Mouse (Mus musculus): ENCODE measurements at regions not wholly inside any gene's neighbourhood (a gene's known extent, or its start where the extent isn't known, plus 50 kb on each side); places are given as distances from the start of the nearest gene placed in this dataset.
"Not testable (repeated sequence)": the region's sequence is repeated elsewhere in the genome, so short reads cannot be mapped to it uniquely, and the experiment has no call there.

- Histone ChIP-seq H3K4me2 (ENCODE audit: low read depth, low read length) (no peak overlapping the region), H3K4me3 (ENCODE audit: low read length) (no peak overlapping the region), H3K27me3 (replicated peaks; ENCODE audit: control insufficient read depth, insufficient read depth, low read length) (no peaks in the 10 kb centered on the region), H3K9me3 (ENCODE audit: control insufficient read depth, low read length) (no peaks in the 10 kb centered on the region), H3K9ac (ENCODE audit: low read depth, low read length) (no peak overlapping the region), H3K36me3 (ENCODE audit: control insufficient read depth, insufficient read depth, low read length) (no peaks in the 10 kb centered on the region), H3K27ac (ENCODE audit: low read length) (no peak overlapping the region), H3K4me1 (ENCODE audit: control insufficient read depth, insufficient read depth, low read length) (no peaks in the 10 kb centered on the region)
- ATAC-seq: no peak
- 48% methylated on average over 8 of the region's 8 CpGs for WGBS
Observed at GRCm38 (mm10) chr2:171985813-171986572, 57.3 kb downstream of the Cbln4 start.

DNA sequence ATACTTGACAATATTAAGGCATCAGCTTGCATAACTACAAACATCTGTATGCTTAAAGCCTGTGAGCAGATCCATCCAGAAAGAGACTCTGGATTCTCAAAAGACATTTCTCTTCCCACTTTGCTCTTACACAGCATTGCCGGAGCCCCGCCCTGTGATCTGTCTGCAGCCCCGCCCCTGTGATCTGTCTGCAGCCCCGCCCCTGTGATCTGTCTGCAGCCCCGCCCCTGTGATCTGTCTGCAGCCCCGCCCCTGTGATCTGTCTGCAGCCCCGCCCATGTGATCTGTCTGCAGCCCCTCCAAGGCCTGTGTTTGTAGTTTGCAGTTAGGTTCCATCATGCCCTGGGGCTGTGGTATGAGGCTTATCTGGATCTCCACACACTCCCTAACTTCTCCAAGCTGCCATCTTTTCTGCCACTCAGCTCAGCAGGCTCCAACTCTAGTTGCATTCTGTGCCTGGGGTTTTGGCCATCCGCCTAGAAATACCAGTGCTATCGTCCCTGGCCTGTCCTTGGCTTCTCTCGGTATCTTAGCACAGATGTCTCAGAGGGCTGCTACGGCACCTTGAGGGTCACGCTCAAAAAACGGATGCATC lies 73.9 kb downstream of the Cbln4 start:
- H3K4me3 ChIP-seq (ENCODE audit: low read length): no peak overlapping the region
- ATAC-seq: no peak
- no peak overlapping the region for H3K27ac ChIP-seq (ENCODE audit: low read length)
- no peaks in the 10 kb centered on the region for H3K9me3 ChIP-seq (ENCODE audit: control insufficient read depth, low read length)
- no peak overlapping the region for H3K4me2 ChIP-seq (ENCODE audit: low read depth, low read length)
- H3K27me3 ChIP-seq (replicated peaks; ENCODE audit: control insufficient read depth, insufficient read depth, low read length): no peaks in the 10 kb centered on the region
- no peaks in the 10 kb centered on the region for H3K4me1 ChIP-seq (ENCODE audit: control insufficient read depth, insufficient read depth, low read length)
- H3K9ac ChIP-seq (ENCODE audit: low read depth, low read length): no peak overlapping the region
- no peaks in the 10 kb centered on the region for H3K36me3 ChIP-seq (ENCODE audit: control insufficient read depth, insufficient read depth, low read length)
- WGBS: 67% methylated on average over 13 of the region's 13 CpGs

DNA sequence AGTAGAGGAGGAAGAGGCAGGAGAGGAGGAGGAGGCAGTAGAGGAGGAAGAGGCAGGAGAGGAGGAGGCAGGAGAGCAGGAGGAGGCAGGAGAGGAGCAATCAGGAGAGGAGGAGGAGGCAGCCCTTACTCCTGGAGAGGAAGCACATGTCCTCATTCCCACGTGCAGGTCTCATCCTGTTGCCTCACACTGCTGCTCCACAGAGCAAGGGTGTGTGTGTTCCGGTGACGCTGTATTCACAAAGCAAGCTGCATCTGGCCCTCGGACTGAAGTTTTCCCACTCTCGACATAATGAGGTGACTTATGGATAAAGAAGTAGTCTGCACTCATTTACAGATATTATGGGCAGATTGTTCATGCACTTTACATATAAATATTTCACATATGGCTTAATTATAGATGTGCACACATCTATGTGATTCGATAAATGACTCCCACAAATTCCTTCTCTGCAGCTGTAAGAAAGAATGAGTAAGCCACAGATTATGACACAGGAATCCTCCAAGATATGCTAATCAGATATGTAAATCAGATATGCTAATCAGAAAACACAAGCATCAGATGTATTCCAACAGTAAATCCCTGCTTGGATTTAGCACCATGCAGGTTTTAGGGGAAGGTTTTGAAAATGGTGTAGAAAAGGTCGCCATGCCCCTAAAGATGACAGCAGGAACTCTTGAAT lies 96.6 kb downstream of the Cbln4 start:
- no peaks in the 10 kb centered on the region for H3K36me3 ChIP-seq (ENCODE audit: control insufficient read depth, insufficient read depth, low read length)
- no peaks in the 10 kb centered on the region for H3K4me1 ChIP-seq (ENCODE audit: control insufficient read depth, insufficient read depth, low read length)
- H3K9me3 ChIP-seq (ENCODE audit: control insufficient read depth, low read length): no peaks in the 10 kb centered on the region
- no peak overlapping the region for H3K4me2 ChIP-seq (ENCODE audit: low read depth, low read length)
- 73% methylated on average over 7 of the region's 7 CpGs for WGBS
- H3K4me3 ChIP-seq (ENCODE audit: low read length): no peak overlapping the region
- H3K27me3 ChIP-seq (replicated peaks; ENCODE audit: control insufficient read depth, insufficient read depth, low read length): no peaks in the 10 kb centered on the region
- H3K9ac ChIP-seq (ENCODE audit: low read depth, low read length): no peak overlapping the region
- no peak for ATAC-seq
- H3K27ac ChIP-seq (ENCODE audit: low read length): no peak overlapping the region

- no peak overlapping the region for H3K4me3 ChIP-seq (ENCODE audit: low read length)
- 81% methylated on average over 9 of the region's 9 CpGs for WGBS
- no peaks in the 10 kb centered on the region for H3K27me3 ChIP-seq (replicated peaks; ENCODE audit: control insufficient read depth, insufficient read depth, low read length)
- ATAC-seq: no peak
- H3K9me3 ChIP-seq (ENCODE audit: control insufficient read depth, low read length): no peaks in the 10 kb centered on the region
- no peaks in the 10 kb centered on the region for H3K4me1 ChIP-seq (ENCODE audit: control insufficient read depth, insufficient read depth, low read length)
- no peak overlapping the region for H3K4me2 ChIP-seq (ENCODE audit: low read depth, low read length)
- no peak overlapping the region for H3K9ac ChIP-seq (ENCODE audit: low read depth, low read length)
- no peak overlapping the region for H3K27ac ChIP-seq (ENCODE audit: low read length)
- no peaks in the 10 kb centered on the region for H3K36me3 ChIP-seq (ENCODE audit: control insufficient read depth, insufficient read depth, low read length)
Observed at GRCm38 (mm10) chr2:171942671-171943070, 100.6 kb downstream of the Cbln4 start.

DNA sequence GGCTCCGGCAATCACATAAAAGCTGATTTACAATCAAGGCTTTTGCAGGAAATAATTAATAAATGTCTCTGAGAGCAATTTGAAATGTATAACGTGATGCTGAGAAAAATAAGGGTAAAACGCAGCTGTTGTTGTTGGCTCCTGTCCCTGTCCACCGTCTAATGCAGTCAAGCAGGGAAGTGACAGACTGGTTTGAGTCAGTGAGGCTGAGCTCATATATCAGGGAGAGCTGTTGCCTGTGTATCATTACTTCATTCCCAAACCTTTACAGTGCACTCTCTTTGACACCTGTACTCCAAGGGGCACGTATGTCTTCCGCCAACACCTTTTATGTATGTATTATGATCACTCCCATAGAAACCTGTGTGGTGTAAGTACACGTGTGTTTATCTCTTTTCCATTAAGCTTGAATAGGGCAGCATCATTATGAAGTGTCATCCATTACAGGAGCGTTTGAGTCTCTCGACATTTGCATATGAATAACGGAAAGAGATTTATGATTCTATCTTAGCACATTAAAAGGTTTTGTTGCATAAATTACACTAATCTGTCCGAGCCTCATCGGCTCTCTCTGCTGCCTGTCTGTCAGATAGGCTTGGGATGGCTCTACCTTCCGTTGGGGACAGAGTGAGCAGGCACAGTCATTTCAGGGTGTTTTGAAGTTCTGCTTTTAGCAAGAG lies 107.5 kb downstream of the Cbln4 start:
- no peaks in the 10 kb centered on the region for H3K9me3 ChIP-seq (ENCODE audit: control insufficient read depth, low read length)
- no peak overlapping the region for H3K4me2 ChIP-seq (ENCODE audit: low read depth, low read length)
- H3K27ac ChIP-seq (ENCODE audit: low read length): no peak overlapping the region
- H3K9ac ChIP-seq (ENCODE audit: low read depth, low read length): no peak overlapping the region
- no peaks in the 10 kb centered on the region for H3K4me1 ChIP-seq (ENCODE audit: control insufficient read depth, insufficient read depth, low read length)
- H3K4me3 ChIP-seq (ENCODE audit: low read length): no peak overlapping the region
- no peak for ATAC-seq
- no peaks in the 10 kb centered on the region for H3K27me3 ChIP-seq (replicated peaks; ENCODE audit: control insufficient read depth, insufficient read depth, low read length)
- no peaks in the 10 kb centered on the region for H3K36me3 ChIP-seq (ENCODE audit: control insufficient read depth, insufficient read depth, low read length)
- 57% methylated on average over 13 of the region's 13 CpGs for WGBS

- no peaks in the 10 kb centered on the region for H3K27me3 ChIP-seq (replicated peaks; ENCODE audit: control insufficient read depth, insufficient read depth, low read length)
- WGBS: 84% methylated on average over 5 of the region's 5 CpGs
- no peaks in the 10 kb centered on the region for H3K9me3 ChIP-seq (ENCODE audit: control insufficient read depth, low read length)
- H3K4me2 ChIP-seq (ENCODE audit: low read depth, low read length): no peak overlapping the region
- H3K27ac ChIP-seq (ENCODE audit: low read length): no peak overlapping the region
- no peaks in the 10 kb centered on the region for H3K4me1 ChIP-seq (ENCODE audit: control insufficient read depth, insufficient read depth, low read length)
- no peaks in the 10 kb centered on the region for H3K36me3 ChIP-seq (ENCODE audit: control insufficient read depth, insufficient read depth, low read length)
- ATAC-seq: no peak
- no peak overlapping the region for H3K9ac ChIP-seq (ENCODE audit: low read depth, low read length)
- H3K4me3 ChIP-seq (ENCODE audit: low read length): no peak overlapping the region
Observed at GRCm38 (mm10) chr2:171920960-171921359, 122.3 kb downstream of the Cbln4 start.

- 87% methylated on average over 3 of the region's 3 CpGs for WGBS
- no peak for ATAC-seq
- H3K27ac ChIP-seq (ENCODE audit: low read length): no peak overlapping the region
Observed at GRCm38 (mm10) chr2:171887306-171887705, 156.0 kb downstream of the Cbln4 start.

GRCm38 (mm10) chr2:171879238-171879960 lies 163.9 kb downstream of the Cbln4 start:
- not testable (repeated sequence) for H3K4me3 ChIP-seq (ENCODE audit: low read length); H3K4me2 ChIP-seq (ENCODE audit: low read depth, low read length); H3K27me3 ChIP-seq (replicated peaks; ENCODE audit: control insufficient read depth, insufficient read depth, low read length); H3K27ac ChIP-seq (ENCODE audit: low read length); ATAC-seq; H3K4me1 ChIP-seq (ENCODE audit: control insufficient read depth, insufficient read depth, low read length); H3K36me3 ChIP-seq (ENCODE audit: control insufficient read depth, insufficient read depth, low read length); H3K9ac ChIP-seq (ENCODE audit: low read depth, low read length); H3K9me3 ChIP-seq (ENCODE audit: control insufficient read depth, low read length)
- 81% methylated on average over 8 of the region's 8 CpGs for WGBS

More at GRCm38 (mm10) chr2:171887306-171887705, 156.0 kb downstream of the Cbln4 start:
- no peaks in the 10 kb centered on the region for H3K27me3 ChIP-seq (replicated peaks; ENCODE audit: control insufficient read depth, insufficient read depth, low read length)
- H3K4me3 ChIP-seq (ENCODE audit: low read length): no peak overlapping the region
- H3K4me1 ChIP-seq (ENCODE audit: control insufficient read depth, insufficient read depth, low read length): no peaks in the 10 kb centered on the region
- no peaks in the 10 kb centered on the region for H3K36me3 ChIP-seq (ENCODE audit: control insufficient read depth, insufficient read depth, low read length)
- H3K9ac ChIP-seq (ENCODE audit: low read depth, low read length): no peak overlapping the region
- H3K4me2 ChIP-seq (ENCODE audit: low read depth, low read length): no peak overlapping the region
- H3K9me3 ChIP-seq (ENCODE audit: control insufficient read depth, low read length): no peaks in the 10 kb centered on the region

DNA sequence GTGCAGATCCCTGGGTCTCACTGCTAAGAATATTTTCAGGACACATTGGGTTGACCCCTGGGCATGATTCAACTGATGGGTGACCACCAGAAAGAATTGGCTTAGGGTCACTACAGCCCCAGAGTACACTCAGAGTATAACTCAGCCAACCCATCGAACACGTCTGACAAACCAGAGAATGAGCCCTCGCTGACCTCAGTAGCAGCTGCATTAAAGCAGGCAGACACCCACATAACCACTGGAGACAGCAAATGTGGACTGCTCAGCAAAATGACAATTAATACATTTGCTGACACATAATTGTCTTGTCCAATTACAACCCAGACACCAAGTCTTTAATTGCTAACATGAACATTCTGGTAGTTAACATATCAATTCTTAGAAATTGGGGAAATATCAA lies 175.7 kb downstream of the Cbln4 start:
- H3K4me1 ChIP-seq (ENCODE audit: control insufficient read depth, insufficient read depth, low read length): no peaks in the 10 kb centered on the region
- H3K9me3 ChIP-seq (ENCODE audit: control insufficient read depth, low read length): no peaks in the 10 kb centered on the region
- H3K27me3 ChIP-seq (replicated peaks; ENCODE audit: control insufficient read depth, insufficient read depth, low read length): no peaks in the 10 kb centered on the region
- H3K36me3 ChIP-seq (ENCODE audit: control insufficient read depth, insufficient read depth, low read length): no peaks in the 10 kb centered on the region
- H3K4me2 ChIP-seq (ENCODE audit: low read depth, low read length): no peak overlapping the region
- H3K27ac ChIP-seq (ENCODE audit: low read length): no peak overlapping the region
- H3K4me3 ChIP-seq (ENCODE audit: low read length): no peak overlapping the region
- H3K9ac ChIP-seq (ENCODE audit: low read depth, low read length): no peak overlapping the region
- ATAC-seq: no peak
- WGBS: 82% methylated on average over 3 of the region's 3 CpGs

Measured in intestine, embryonic 16.5 days (tissue).